Mouse (Mus musculus): ENCODE results near the gene Minos1.

The Minos1 gene

DNA sequence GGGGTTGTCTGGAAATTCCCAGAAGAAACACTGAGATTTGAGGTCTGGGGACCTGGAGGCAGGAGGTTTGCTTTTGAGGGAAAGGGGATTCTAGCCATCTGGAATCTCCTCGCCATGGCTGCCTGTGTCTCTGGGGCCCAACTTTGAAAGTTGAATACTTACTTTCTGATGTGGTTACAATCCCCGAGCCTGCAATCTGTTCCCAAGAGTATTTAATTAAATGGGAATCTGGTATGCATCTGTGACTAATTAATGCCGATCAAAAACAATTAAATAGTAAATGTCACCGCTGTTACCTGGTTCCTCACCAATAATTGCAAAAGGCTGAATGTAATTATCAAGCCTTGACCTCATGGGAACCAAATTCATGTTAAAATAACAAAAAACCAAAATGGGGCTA lies 13.7 kb upstream of the Minos1 start:
- DNase-seq (ENCODE audit: low spot score in 2 of 2): no peak

DNA sequence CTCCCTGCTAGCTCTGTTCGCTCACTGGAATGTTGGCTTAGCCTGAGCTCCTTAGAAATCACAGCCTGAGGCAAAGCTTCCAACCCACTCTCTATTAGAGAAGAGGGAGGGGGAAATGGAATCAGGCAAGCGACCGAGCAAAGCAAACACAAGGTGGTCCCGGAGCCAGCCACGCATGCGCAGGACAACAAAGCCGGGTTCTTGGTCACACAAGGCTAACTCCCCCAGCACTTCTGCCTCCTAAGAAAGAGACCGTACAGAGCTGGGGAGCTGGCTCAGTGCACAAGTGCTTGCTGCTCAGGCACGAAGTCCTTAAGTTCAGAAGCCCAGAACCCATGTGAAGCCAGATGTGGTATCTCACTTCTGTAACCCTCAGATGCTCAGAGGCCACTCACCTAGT lies 12.1 kb upstream of the Minos1 start:
- no peak for DNase-seq (ENCODE audit: low spot score in 2 of 2)

DNA sequence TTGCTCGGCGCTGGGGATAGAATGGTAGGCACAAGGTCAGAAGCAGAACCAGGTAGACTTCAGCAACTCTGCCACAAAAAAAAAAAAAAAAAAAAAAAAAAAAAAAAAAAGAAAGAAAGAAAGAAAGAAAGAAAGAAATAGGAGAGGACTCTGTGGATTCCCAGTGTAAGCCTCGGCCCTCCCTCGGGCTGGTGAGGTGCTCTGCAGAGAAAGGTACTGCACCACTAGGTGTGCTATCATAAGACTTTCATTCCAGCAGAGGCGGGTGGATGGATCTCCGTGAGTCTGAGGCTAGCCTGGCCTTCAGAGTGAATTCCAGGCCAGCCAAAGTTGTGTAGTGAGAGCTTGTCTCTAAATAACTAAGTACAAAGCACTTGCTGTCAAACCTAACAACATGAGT lies 10.9 kb upstream of the Minos1 start:
- DNase-seq (ENCODE audit: low spot score in 2 of 2): no peak

DNA sequence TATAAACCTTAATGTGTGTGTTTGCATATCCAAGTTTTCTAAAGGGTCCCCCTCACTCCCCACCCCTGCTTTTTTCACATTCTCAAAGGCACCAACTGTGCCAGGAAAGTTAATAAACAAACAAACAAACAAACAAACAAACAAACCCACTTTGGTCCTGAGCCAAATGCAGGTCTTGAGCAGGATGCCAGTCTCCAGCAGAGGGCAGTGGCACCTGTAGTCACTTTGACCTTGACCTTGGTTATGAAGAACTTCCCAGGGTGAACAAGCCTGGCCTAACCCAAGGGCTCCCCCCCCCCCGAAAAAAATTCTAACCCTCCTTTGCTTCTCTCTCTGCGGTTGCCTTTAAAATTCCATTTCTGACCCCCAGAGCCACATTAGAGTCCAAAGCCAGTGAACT lies 9.4 kb upstream of the Minos1 start:
- DNase-seq (ENCODE audit: low spot score in 2 of 2): no peak

DNA sequence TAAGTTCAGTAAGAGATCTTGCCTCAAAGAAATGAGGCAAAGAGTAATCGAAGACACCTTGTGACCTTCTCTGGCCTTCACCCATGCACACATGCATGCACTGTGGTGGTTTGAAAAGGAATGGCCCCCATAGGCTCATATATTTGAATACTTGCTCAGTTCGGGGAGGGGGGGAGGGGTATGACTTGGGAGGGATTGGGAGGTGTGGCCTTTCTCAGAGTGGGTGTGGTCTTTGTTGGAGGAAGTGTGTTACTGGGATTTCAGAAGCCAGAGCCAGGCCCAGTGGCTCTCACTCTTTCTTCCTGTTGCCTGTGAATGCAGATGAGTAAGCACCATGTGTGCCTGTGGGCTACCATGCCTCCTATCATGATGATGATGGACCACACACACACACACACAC lies 5.1 kb upstream of the Minos1 start:
- DNase-seq (ENCODE audit: low spot score in 2 of 2): no peak

DNA sequence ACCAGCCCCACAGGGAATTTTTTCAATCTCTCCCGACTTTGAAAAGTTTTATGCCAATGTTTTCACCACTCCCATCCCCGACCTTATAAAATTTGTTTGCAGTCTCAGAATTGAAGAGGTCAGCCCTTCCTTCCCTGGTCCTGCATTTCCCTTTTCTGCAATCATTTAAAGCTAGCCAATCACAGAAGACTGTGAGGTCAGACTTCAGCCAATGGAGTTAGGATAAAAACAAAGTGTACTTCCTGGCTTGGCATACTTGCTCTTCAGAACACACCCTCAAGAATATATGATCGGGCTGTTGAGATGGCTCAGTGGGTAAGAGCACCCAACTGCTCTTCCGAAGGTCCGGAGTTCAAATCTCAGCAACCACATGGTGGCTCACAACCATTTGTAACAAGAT lies 2.2 kb upstream of the Minos1 start:
- no peak for DNase-seq (ENCODE audit: low spot score in 2 of 2)

DNA sequence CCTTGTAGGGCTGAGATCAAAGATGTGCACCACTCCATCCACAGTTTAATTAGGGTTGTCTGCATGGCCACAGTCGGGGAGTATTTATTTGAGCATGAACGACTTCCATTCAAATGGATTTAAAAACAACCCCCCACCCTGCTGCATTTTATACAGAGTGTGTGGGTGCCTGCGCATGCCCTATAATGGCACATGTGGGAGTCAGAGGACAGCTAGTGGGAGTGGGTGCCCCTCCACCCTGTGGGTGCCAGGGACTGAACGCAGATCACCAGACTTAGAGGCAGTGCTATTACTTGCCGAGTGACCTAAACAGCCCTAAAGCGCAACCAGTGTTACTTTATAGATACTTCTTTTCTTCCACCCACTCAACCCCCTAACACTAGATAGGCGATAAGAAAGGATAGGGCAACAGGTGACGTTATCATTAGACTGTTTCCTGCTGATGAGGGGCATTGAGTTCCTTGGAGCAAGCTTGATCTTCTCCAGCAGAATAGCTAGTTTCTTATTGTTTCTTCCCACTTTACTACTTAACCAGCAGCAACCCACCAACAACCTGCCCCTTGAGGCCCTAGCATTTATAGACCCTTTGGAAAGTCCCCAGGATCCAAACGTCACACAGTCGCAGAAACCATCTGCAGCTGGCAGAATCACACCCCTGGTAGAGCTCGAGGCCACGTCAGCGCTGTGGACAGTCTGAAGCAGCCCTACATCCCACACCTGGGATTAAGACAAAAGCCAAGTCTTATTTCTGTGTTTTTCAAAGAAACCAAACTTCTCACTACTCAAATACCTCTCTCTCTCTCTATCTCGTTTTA lies 1.2 kb upstream of the Minos1 start:
- no peak for DNase-seq (ENCODE audit: low spot score in 2 of 2)

DNA sequence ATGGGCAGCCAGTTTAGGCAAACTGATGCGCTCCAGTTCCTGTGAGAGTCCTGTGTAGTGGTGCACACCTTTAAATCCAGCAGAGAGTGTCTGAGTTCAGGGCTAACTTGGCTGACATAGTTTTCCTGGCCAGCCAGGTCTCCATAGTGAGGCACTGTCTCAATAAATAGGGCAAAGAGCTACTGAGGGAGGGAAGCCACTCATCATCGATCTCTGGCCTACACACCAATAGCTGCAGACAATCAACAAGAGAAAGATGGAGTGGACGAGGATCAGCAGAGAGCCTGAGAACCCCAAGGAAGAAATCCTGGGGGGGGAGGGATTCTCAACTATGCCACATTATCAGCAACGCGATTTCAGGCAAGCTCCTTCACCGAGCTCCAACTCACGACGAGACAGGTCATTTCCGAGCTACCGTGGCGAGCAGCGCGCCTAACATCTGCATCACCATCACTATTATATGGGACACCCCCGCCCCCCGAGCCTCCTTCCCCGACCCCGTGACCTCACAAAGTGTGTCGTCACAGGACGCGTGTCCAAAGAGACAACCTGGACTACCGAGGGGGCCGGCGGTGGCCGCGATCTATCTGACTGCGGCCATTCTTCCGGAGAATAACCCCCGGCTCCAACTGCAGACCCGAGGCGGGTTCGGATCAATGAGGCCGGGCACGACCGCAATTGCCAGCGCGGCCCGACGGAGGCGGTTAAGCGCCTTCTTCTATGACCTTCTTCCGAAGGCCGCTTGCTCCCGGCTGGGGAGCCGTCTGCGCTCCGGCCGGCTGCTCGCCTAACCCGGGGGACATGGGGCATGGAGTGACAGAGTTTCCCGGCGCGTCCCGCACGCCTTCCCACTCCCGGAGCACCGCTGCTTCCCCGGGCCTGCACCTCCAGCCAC lies 860 bp downstream of the Minos1 start:
- DNase-seq (ENCODE audit: low spot score in 2 of 2): peak; percentile 9 to 34

DNA sequence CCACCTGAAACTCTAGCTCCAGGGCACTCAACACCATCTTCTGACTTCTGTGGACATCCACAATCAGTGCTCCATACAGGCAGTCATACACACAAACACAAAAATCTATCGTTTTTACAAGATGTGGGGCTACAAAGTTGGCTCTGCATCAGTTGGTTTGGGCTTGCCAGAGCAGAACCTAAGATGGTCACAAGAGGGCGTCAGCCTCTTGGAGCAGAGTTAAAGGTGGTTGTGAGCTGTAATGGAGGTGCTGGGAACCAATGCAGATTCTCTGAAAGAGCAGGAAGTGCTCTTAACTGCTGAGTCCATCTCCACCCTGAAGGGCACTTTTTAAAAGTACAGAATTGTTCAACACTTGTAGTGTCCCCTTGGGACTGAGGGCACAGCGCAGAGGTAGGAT lies 4.4 kb downstream of the Minos1 start:
- DNase-seq (ENCODE audit: low spot score in 2 of 2): no peak

DNA sequence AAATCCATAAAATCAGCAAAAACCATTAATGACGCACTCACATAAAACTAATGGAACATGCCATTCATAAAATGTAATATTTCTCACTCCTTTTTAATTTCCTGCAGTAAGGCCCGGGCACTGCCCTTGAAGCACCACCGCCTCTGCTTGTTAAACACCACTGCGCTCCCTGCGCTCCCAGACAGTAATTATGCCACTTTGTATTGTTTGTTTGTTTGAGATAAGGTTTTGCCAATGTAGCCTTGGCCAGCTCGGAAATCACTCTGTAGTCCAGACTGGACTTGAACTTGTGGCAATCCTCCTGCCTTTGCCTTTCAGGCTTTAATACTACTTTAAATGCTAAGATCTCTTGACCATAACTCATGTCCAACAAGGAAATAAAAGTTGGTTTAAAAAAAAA lies 6.0 kb downstream of the Minos1 start:
- DNase-seq (ENCODE audit: low spot score in 2 of 2): no peak

DNA sequence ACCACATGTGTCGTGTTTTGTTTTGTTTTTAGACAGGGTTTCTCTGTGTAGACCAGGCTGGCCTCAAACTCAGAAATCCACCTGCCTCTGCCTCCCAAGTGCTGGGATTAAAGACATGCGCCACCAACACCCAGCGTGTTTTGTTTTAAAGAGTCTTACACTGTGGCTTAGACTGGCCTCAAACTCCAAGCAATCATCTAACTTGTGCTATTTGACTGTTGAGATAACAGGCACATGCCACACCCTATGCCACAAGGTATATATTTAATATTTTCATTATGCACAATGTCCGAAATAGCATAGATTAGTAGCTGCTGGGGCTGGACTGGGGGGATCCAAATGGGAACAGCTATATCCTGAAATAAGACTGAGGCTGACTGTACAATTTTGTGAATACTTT lies 8.4 kb downstream of the Minos1 start:
- DNase-seq (ENCODE audit: low spot score in 2 of 2): no peak

DNA sequence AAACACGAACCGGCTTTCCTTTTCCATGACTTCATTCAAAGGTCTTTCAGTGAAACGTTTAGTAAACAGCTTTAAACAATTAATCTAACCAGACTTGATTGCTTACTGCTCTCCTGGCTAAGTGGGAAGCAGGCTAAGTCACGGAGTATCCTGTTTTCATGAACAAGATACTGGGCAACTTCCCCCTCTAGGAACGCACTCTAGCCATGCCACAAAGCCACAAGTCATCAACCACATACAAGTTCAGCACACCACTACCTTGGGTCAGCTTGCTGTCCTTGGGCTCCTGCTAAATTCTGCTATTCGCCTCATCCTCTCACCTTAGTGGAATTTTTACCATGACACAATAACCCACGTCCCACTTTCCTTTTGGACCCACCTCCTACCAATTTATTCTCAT lies 9.9 kb downstream of the Minos1 start:
- DNase-seq (ENCODE audit: low spot score in 2 of 2): no peak

DNA sequence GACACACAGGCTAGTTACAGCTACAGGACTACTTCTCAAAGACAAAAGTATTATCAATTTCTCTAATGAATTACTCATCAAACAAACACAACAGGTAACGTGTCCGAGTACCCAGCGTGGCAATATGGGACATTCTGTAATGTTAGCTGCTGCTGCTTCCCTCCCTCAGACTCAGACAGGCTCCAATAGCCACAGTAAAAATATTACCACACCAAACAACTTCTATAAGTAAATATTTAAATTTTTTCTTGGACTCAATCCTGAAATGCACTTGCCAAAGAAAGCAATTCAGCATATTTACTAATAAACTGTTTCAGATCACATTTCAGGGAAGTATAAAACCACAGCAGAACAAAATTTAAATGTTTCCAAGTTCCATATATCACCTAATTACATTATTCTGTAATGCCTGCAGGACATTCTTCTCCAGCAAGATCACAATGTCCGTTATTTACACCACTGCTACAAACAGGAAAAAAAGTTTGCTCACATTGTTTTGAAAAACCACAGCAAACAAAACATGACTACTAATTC lies 10.6 kb downstream of the Minos1 start:
- DNase-seq (ENCODE audit: low spot score in 2 of 2): no peak

DNA sequence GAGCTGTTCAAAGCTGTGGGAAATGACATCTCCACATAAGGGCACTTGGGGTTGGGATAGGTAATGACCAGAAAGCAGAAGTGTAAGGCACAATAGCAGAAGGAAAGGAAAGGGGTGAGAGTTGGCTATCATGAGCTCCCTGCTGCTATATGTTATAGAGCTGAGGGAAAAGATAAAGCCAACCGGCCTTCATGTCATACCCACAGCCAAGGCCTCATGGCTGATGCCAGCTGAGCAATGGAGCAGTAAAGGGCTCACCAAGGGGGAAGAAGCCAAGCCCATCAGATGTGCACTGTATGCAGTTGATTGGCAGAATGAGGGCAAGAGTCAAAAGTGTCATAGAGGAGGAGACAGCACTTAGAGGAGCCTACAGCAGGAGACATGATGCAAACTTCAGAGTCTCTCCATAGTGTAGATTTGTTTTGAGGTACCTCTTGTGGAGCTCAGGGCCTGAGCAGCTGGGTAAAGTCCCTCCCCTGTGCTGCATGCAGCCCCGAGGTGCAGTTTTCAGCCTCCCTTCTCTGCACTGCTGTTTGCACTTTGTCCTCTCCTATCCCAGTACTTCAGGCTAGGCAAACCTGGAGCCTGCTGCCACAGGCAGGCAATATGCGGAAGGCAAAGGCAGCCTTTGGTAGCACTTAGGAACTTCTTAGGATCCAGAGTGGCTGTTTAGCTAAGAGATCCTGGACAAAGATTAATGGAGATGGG lies 14.4 kb downstream of the Minos1 start:
- DNase-seq (ENCODE audit: low spot score in 2 of 2): peak; percentile 23 to 25

DNA sequence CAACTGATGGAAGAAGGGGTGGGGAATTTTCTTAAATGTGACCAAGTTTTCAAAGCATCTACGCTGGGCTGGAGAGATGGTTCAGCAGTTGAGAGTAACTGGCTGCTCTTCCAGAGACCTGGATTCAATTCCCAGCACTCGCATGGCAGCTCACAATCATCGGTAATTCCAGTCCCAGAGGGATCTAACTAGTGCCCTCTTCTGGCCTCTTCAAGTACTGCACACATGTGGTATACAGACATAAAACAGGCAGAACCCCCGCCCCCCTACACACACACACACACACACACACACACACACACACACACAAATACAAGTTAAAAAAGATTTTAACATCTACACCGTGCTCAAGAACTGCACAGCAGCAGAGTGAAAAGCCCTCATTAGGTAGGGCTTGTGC lies 15.2 kb downstream of the Minos1 start:
- no peak for DNase-seq (ENCODE audit: low spot score in 2 of 2)

DNA sequence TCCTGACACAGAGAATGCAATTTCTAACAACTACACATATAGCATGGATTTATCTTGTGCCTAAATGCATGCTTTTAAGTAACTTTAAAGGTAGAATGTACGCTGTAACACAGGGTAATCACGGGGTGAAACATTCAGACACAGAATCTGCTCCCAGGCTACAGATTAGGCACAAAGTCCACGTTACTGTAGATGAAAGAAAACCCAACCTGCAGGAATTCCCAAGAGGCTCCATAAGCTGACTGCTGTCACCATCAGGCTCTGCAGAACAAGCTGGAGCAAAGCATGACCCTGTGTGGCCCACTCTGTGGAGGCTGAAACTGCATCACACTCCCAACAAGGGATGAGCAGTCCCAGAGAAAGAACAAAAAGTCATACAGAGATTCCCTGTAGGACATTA lies 18.4 kb downstream of the Minos1 start:
- DNase-seq (ENCODE audit: low spot score in 2 of 2): no peak

DNA sequence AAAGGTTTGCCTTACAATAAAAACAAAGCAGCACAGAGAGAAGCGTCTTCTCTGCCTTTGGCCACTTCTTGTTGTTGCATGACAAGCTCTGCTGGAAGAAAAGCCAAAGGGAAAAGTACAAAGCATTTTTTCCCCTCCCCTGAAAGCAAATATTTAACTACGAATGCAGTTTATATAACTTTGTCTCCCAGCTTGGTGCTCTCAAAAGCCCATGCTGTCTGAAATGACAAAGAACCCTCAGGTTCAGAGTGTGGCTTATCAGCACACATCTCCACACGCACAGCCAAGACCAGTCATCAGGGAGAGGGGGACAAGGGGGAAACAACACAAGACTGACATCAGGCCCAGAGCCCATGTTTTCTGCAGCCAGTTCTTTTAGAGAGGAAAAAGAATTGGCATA lies 19.5 kb downstream of the Minos1 start:
- no peak for DNase-seq (ENCODE audit: low spot score in 2 of 2)

DNA sequence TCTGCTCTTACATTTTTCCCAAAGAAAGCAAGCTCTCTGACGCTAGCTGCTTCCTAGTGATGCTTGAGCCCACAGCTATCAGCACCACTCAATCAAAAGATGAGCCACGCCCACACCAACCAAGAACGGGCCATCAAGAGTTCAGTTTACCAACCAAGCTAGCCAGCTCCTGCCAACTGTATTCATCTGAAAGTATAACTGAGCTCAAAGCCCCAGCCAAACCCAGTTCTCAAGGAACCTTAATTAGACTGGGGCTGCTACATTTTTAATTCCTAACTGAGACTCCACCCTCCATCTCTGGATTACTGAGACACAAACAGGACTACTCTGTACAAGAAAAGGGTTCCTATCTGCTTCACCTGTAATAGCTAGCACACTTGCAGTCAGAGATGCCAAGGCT lies 20.1 kb downstream of the Minos1 start:
- DNase-seq (ENCODE audit: low spot score in 2 of 2): no peak

DNA sequence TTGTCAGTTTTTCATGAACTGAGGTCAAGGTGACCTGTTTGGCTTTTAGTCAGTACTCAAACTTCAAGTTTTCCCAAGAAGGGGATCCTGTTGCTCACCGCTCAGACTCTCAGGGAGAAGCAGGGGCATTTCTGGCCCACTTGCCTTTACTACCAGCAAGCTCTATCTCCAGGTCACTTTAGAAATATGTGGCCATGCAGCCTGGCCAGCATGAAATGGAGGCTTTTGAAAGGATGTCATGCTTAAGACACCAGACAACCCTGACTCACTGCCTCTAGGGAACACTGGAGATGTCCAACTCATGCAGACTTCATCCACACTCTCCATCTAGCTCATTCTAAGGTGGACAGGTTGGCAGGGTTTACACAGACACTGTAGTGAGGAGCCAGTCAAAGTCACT lies 25.5 kb downstream of the Minos1 start:
- no peak for DNase-seq (ENCODE audit: low spot score in 2 of 2)

DNA sequence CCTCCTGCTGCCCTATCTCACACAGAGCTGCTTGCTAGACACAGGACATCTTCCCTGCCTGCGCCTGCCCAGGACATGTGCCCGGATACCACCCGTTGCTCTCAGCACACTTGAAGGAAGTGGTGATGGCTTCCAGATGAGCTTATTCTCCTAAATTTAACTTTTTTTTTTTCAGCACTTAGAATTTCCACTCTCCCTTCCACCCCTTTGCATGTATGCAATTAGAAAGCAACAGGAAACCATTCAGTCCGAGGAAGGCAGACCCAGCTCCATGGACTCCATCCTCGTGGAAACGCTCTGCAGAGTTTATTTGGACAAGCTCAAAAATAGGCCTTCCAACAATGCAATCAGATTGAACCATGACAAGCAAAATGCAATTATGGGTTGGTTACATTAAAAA lies 29.4 kb downstream of the Minos1 start:
- DNase-seq (ENCODE audit: low spot score in 2 of 2): no peak

DNA sequence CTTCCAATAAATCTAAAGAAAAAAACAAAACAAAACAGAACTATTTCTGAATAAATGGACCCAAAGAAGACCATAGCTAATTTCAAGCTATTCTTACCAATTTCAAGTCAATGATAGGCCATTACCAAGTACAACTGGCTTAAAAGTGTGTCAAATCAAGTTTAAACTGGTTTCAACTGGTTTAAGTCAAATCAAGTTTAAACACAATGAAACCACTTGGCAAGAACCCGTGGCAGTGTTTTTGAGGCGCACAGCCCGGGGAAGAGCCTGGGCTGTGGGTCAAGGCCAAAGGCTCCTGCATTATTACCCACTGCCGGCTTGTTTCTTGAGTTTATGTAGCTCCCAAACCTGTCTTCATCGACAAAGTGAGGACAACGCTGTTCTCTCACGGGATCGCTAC lies 30.6 kb downstream of the Minos1 start:
- DNase-seq (ENCODE audit: low spot score in 2 of 2): no peak

DNA sequence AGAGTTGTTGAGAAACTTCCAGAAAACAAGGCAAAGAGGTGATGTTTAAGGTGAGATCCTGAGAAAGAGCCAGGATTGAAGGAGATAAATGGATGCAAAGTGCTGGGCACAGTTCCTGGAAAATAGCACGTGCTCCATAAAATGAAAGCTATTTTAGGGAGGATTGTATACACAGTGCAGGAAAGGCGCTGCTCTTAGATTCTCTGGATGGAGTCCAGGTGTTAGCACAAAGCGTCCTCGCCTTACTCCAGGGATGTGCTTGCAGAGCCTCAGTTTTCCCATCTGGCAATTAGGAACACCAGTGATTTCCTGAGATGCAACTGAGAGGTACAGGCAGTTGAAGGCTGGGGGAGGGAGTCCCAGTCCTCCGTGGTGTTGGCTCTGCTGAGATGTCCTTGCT lies 34.7 kb downstream of the Minos1 start:
- DNase-seq (ENCODE audit: low spot score in 2 of 2): no peak
